Mouse (Mus musculus) cortical plate, adult 2 months (tissue): ENCODE results near the gene Lyrm7.

Experiments
- CTCF ChIP-seq: fragments of 200-500 bp; IDR thresholded peaks from 2 replicates; pipeline ENCODE4 v1.5.1; 2011; ENCODE audit warnings: mild to moderate bottlenecking, control low read depth, low read length; ENCODE audit not compliant: insufficient read depth; ENCODE audit errors: extremely low read depth
- POLR2A ChIP-seq: fragments of 200-500 bp; IDR thresholded peaks from 2 replicates; pipeline ENCODE4 v1.6.1; 2011; ENCODE audit warnings: mild to moderate bottlenecking, low read length, control low read depth; ENCODE audit not compliant: insufficient read depth; ENCODE audit errors: extremely low read depth

GRCm38 (mm10) chr11:54884937-54885336 is 24.2 kb upstream of the Lyrm7 start:
- no peak for TF ChIP-seq CTCF
- TF ChIP-seq POLR2A: no peak
